Comparison of ENCODE assay signal across 12 mouse cellular contexts in genomic region chr2:35510920-35511319, GRCm38 (mm10). TPM values are rescaled to one million over a fixed set of nuclear protein-coding genes. Genes with fewer than 3 reads are reported as not detected.
DNase-seq lines count a peak whose midpoint lies in the region; ATAC-seq and TF ChIP-seq lines count a peak whose summit lies in the region.
"Had no signal": no experiment of that assay in that cellular context is flagged by ENCODE, and none has a peak within 500 bp of the region (broad histone marks: within the 10 kb centered on the region; RNA-seq: fewer than 3 reads in every experiment).

No protein-coding gene starts in this region.

- no peak overlapping the region for H3K4me2 ChIP-seq in lung, postnatal 0 days (replicated peaks; ENCODE audit: low read depth, low read length)
- H3K4me2 ChIP-seq in heart, embryonic 14.5 days (ENCODE audit: low read length), result no peak overlapping the region
- no peak overlapping the region for H3K4me2 ChIP-seq in stomach, postnatal 0 days (replicated peaks; ENCODE audit: low read depth)

- DNase-seq in heart, adult 11 months, result peak; percentile 96
- no peak for DNase-seq in heart, postnatal 25 days (ENCODE audit: low spot score)
- DNase-seq in lung, postnatal 0 days (ENCODE audit: low spot score), result peak; percentile 13
- DNase-seq in lung, postnatal 4 days, result no peak
- no peak for DNase-seq in stomach, postnatal 0 days (ENCODE audit: low spot score)
- no peak for DNase-seq in left cerebral cortex, adult 2 months (ENCODE audit: extremely low spot score in 1 of 2, low spot score in 2 of 2)
- DNase-seq in ovary, postnatal 10 days (ENCODE audit: low spot score), result no peak
- DNase-seq: lung, adult 2 months; right cerebral cortex, postnatal 14 days had no signal

- no peak for TF ChIP-seq EP300 in lung, postnatal 0 days (IDR thresholded peaks at IDR 0.05)
- TF ChIP-seq EP300 in stomach, postnatal 0 days (optimal IDR thresholded peaks at IDR 0.05), result no peak

- no peaks in the 10 kb centered on the region for H3K9me3 ChIP-seq in lung, postnatal 0 days (ENCODE audit: low read length)
- no peaks in the 10 kb centered on the region for H3K9me3 ChIP-seq in heart, embryonic 14.5 days (ENCODE audit: control insufficient read depth, low read length)
- no peaks in the 10 kb centered on the region for H3K9me3 ChIP-seq in stomach, postnatal 0 days (ENCODE audit: control insufficient read depth, low read length)
- H3K9me3 ChIP-seq: megakaryocyte, embryonic 14.5 days had no signal

- H3K9ac ChIP-seq in lung, postnatal 0 days (replicated peaks; ENCODE audit: low read depth), result no peak overlapping the region
- no peak overlapping the region for H3K9ac ChIP-seq in heart, embryonic 14.5 days (ENCODE audit: low read length)
- no peak overlapping the region for H3K9ac ChIP-seq in stomach, postnatal 0 days (ENCODE audit: low read length)

- no peak for ATAC-seq in lung, postnatal 0 days
- ATAC-seq in heart, embryonic 14.5 days (ENCODE audit: insufficient number of reproducible peaks, insufficient read depth, low FRiP score, low read depth), result no peak
- peak; percentile 36; the same call in 1 of the 2 replicates for ATAC-seq in stomach, postnatal 0 days (ENCODE audit: low FRiP score, low TSS enrichment)
- ATAC-seq: Patski had no signal

- intact Hi-C loops in heart, postnatal 25 days (cut with DNase I), result loop anchor here (2.0 to 5.0 kb wide), 4 partner anchors 48 to 219 kb away; partner anchors contain the start of genes 4930402F06Rik and Ggta1
- intact Hi-C loops in left cerebral cortex, adult 2 months (cut with DNase I), result no loop called here

- H3K4me1 ChIP-seq in lung, postnatal 0 days (ENCODE audit: insufficient read depth, low read depth, low read length), result peaks cover 12% of the 10 kb centered on the region; the same call in 1 of the 2 replicates
- H3K4me1 ChIP-seq in heart, embryonic 14.5 days (ENCODE audit: control insufficient read depth in 2 of 2, insufficient read depth in 2 of 2, low read length in 2 of 2), result peaks cover 47 to 63% of the 10 kb centered on the region in 2 experiments
- peaks cover 16% of the 10 kb centered on the region; the same call in 1 of the 2 replicates for H3K4me1 ChIP-seq in stomach, postnatal 0 days (replicated peaks; ENCODE audit: control insufficient read depth, insufficient read depth)

- H3K27me3 ChIP-seq in lung, postnatal 0 days (replicated peaks; ENCODE audit: insufficient read depth, low read length), result no peaks in the 10 kb centered on the region
- no peaks in the 10 kb centered on the region for H3K27me3 ChIP-seq in heart, embryonic 14.5 days (ENCODE audit: control insufficient read depth, insufficient read depth, low read length)
- H3K27me3 ChIP-seq in stomach, postnatal 0 days (ENCODE audit: control insufficient read depth, insufficient read depth, low read length), result no peaks in the 10 kb centered on the region
- H3K27me3 ChIP-seq: Patski had no signal

- H3K27ac ChIP-seq in lung, postnatal 0 days (ENCODE audit: low read length), result no peak overlapping the region
- H3K27ac ChIP-seq in heart, embryonic 14.5 days (replicated peaks in 1 of 2; ENCODE audit: control insufficient read depth in 1 of 2, insufficient read depth in 1 of 2, low read depth in 2 of 2, low read length in 2 of 2), result peak overlapping the region; percentile 31 to 66; a peak in 2 of 4 replicates
- no peak overlapping the region for H3K27ac ChIP-seq in stomach, postnatal 0 days (replicated peaks)
- H3K27ac ChIP-seq in left cerebral cortex, adult 2 months, result no peak overlapping the region

- no peak overlapping the region for H3K4me3 ChIP-seq in lung, postnatal 0 days (ENCODE audit: low read depth, low read length)
- H3K4me3 ChIP-seq in heart, embryonic 14.5 days (ENCODE audit: control insufficient read depth in 1 of 2, insufficient read depth in 1 of 2, low read depth in 1 of 2, low read length in 2 of 2), result no peak overlapping the region
- no peak overlapping the region for H3K4me3 ChIP-seq in stomach, postnatal 0 days (ENCODE audit: low read depth, low read length)
- no peak overlapping the region for H3K4me3 ChIP-seq in left cerebral cortex, adult 2 months
- H3K4me3 ChIP-seq: megakaryocyte, embryonic 14.5 days had no signal

- H3K36me3 ChIP-seq in lung, postnatal 0 days (ENCODE audit: insufficient read depth, low read length), result no peaks in the 10 kb centered on the region
- no peaks in the 10 kb centered on the region for H3K36me3 ChIP-seq in heart, embryonic 14.5 days (ENCODE audit: control insufficient read depth, insufficient read depth, low read length)
- no peaks in the 10 kb centered on the region for H3K36me3 ChIP-seq in stomach, postnatal 0 days (ENCODE audit: control insufficient read depth, insufficient read depth, low read length)

- 13% methylated on average over 1 of the region's 1 CpGs for WGBS in lung, postnatal 0 days
- 15% methylated on average over 1 of the region's 1 CpGs for WGBS in heart, embryonic 14.5 days
- WGBS in stomach, postnatal 0 days, result 12% methylated on average over 1 of the region's 1 CpGs

- no peak for TF ChIP-seq CTCF in lung, postnatal 0 days (IDR thresholded peaks at IDR 0.05)
- TF ChIP-seq CTCF in stomach, postnatal 0 days (IDR thresholded peaks at IDR 0.05; ENCODE audit: low read depth), result no peak
- no peak for TF ChIP-seq CTCF in left cerebral cortex, adult 2 months (IDR thresholded peaks at IDR 0.05)

RNA-seq across cellular contexts. Expression of gene Dab2ip, which starts 47.1 kb away (rescaled TPM):
- total RNA-seq in heart, postnatal 25 days (2021), result 10 to 100 TPM; 46.0 to 52.1 TPM
- 75.8 and 83.4 TPM in 2 replicates for polyA plus RNA-seq in lung, postnatal 0 days (2015; fragmentation: Nextera tagmentation; extraction: Ambion mirVana)
- 46.6 and 49.8 TPM in 2 replicates for polyA plus RNA-seq in heart, embryonic 14.5 days (2014; fragmentation: Nextera tagmentation; extraction: Ambion mirVana)
- 46.4 and 48.1 TPM in 2 replicates for polyA plus RNA-seq in stomach, postnatal 0 days (2015; fragmentation: Nextera tagmentation; extraction: Ambion mirVana)
- 100 to 1,000 TPM; 144 to 152 TPM for total RNA-seq in left cerebral cortex, adult 2 months (2021)

RNA-seq across cellular contexts. Expression of gene Ggta1, which starts 47.9 kb away (rescaled TPM):
- total RNA-seq in heart, postnatal 25 days (2021), result 10 to 100 TPM; 20.4 to 23.7 TPM
- polyA plus RNA-seq in lung, postnatal 0 days (2015; fragmentation: Nextera tagmentation; extraction: Ambion mirVana), result 21.8 and 25.6 TPM in 2 replicates
- polyA plus RNA-seq in heart, embryonic 14.5 days (2014; fragmentation: Nextera tagmentation; extraction: Ambion mirVana), result 37.9 and 39.4 TPM in 2 replicates
- polyA plus RNA-seq in stomach, postnatal 0 days (2015; fragmentation: Nextera tagmentation; extraction: Ambion mirVana), result 10.7 and 11.5 TPM in 2 replicates
- 1 to 10 TPM; 2.6 to 4.0 TPM for total RNA-seq in left cerebral cortex, adult 2 months (2021)

Comparison
In these comparisons a context has a peak if more than half of its experiments do, and no peak if none do; other contexts are left out.
1. DNase-seq: peak in heart, adult 11 months (single experiment) and lung, postnatal 0 days (single experiment); none in heart, postnatal 25 days (single experiment), lung, postnatal 4 days (0 of 2), stomach, postnatal 0 days (single experiment), left cerebral cortex, adult 2 months (0 of 2) and ovary, postnatal 10 days (single experiment).
2. H3K27ac ChIP-seq: peak in heart, embryonic 14.5 days (2 of 2); none in lung, postnatal 0 days (single experiment), stomach, postnatal 0 days (single experiment) and left cerebral cortex, adult 2 months (single experiment).